Mouse (Mus musculus) thymus, adult 2 months (tissue): ENCODE measurements around the gene Cbfa2t2.

Experiments used
- CTCF ChIP-seq: fragments of 200-500 bp; IDR thresholded peaks from 2 replicates; pipeline ENCODE4 v1.5.1; 2012; ENCODE audit warnings: mild to moderate bottlenecking, control low read depth, low read length, moderate library complexity, borderline replicate concordance; ENCODE audit not compliant: control insufficient read depth, poor library complexity, insufficient read depth; ENCODE audit errors: extremely low read depth
- POLR2A ChIP-seq: fragments of 200-500 bp; IDR thresholded peaks from 2 replicates; pipeline ENCODE4 v1.6.1; 2012; ENCODE audit warnings: mild to moderate bottlenecking, low read length, control low read depth, moderate library complexity; ENCODE audit not compliant: control insufficient read depth, poor library complexity, insufficient read depth; ENCODE audit errors: extremely low read depth

- no peak for TF ChIP-seq CTCF
- TF ChIP-seq POLR2A: no peak
Observed at GRCm38 (mm10) chr2:154563612-154564170, 127.4 kb downstream of the Cbfa2t2 start.
